Mouse (Mus musculus) liver, embryonic 16.5 days (tissue): ENCODE data around the gene Dstyk. TPM values are rescaled to one million over a fixed set of nuclear protein-coding genes. Genes with fewer than 3 reads are reported as not detected.

Experiments
- ATAC-seq: fragments of 200-750 bp; cut with Nextera tagmentation; 2 replicates; pipeline ENCODE4 v1.8.0; 2017; ENCODE audit warnings: low read depth, mild to moderate bottlenecking, moderate number of reproducible peaks, moderate library complexity
- H3K27ac ChIP-seq: fragments of 300-500 bp; sonication (generic); 2 replicates; pipeline ENCODE4 v1.5.1; 2014; ENCODE audit warnings: mild to moderate bottlenecking, low read length
- H3K27me3 ChIP-seq: fragments of 300-500 bp; sonication (generic); 2 replicates; pipeline ENCODE4 v1.6.1; 2014; ENCODE audit warnings: low read depth, low read length, mixed read lengths; ENCODE audit not compliant: control insufficient read depth, insufficient read depth
- H3K36me3 ChIP-seq: fragments of 300-500 bp; sonication (generic); 2 replicates; pipeline ENCODE4 v1.6.1; 2014; ENCODE audit warnings: mild to moderate bottlenecking; ENCODE audit not compliant: control insufficient read depth, insufficient read depth
- H3K4me1 ChIP-seq: fragments of 300-500 bp; sonication (generic); 2 replicates; pipeline ENCODE4 v1.6.1; 2014; ENCODE audit warnings: low read depth, low read length, mixed read lengths; ENCODE audit not compliant: control insufficient read depth
- H3K4me2 ChIP-seq: fragments of 300-500 bp; sonication (generic); 2 replicates; pipeline ENCODE4 v1.6.1; 2014; ENCODE audit warnings: low read depth, low read length, mixed read lengths
- H3K4me3 ChIP-seq: fragments of 300-500 bp; sonication (generic); 2 replicates; pipeline ENCODE4 v1.5.1; 2014; ENCODE audit warnings: low read depth, mild to moderate bottlenecking, low read length
- H3K9ac ChIP-seq: fragments of 300-500 bp; sonication (generic); 2 replicates; pipeline ENCODE4 v1.6.1; 2014; ENCODE audit warnings: low read depth, low read length
- H3K9me3 ChIP-seq: fragments of 300-500 bp; sonication (generic); replicated peaks from 2 replicates; pipeline ENCODE4 v1.6.1; 2016; ENCODE audit warnings: low read length; ENCODE audit not compliant: control insufficient read depth
- WGBS: fragments of 180-500 bp; shearing (Covaris S2); extraction: QIAGEN DNeasy Blood & Tissue Kit; methylation state at CpG from one replicate; pipeline ENCODE4 v1.1.7; 2014; ENCODE audit not compliant: insufficient replicate concordance; 5-methylcytosine and 5-hydroxymethylcytosine counted together
- polyA plus RNA-seq: library from polyadenylated mRNA; unstranded; fragments of >200 nt; fragmentation: Nextera tagmentation; extraction: Ambion mirVana; gene quantifications from 2 replicates; pipeline ENCODE4 v1.2.1, GENCODE M21; 2015

Gene Dstyk
- polyA plus RNA-seq, 1 experiment from 2014 or later, result 5.0 TPM

- Histone ChIP-seq H3K27ac (no peak overlapping the region), H3K9ac (no peak overlapping the region), H3K4me2 (no peak overlapping the region), H3K4me1 (peaks cover 22% of the 10 kb centered on the region), H3K4me3 (no peak overlapping the region), H3K36me3 (no peaks in the 10 kb centered on the region), H3K27me3 (no peaks in the 10 kb centered on the region), H3K9me3 (no peaks in the 10 kb centered on the region)
- no peak for ATAC-seq
- 63% methylated on average over 1 of the region's 1 CpGs for WGBS
These were observed 57.1 kb downstream of the Dstyk start for GRCm38 (mm10) chr1:132474496-132474895.

DNA sequence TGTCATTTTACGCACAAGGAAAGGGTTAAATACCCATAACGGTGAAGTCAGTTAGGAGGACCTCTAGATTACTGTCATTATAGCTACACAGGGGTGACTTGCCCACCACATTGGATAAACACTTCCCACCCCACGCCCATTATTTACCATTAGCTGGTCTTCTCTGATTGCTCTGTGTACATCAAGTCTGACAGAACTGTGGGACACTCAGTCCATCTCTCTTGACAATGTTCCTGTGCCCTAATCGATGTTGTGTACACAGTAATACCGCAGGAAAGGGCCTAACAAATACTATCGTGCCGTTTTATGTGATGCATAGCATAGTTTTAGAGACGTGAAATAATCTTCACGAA lies 59.2 kb downstream of the Dstyk start:
- Histone ChIP-seq H3K9ac (peak overlapping the region; percentile 83), H3K4me2 (peak overlapping the region; percentile 65), H3K9me3 (no peaks in the 10 kb centered on the region), H3K4me3 (peak overlapping the region; percentile 89), H3K4me1 (peaks cover 27% of the 10 kb centered on the region), H3K27me3 (no peaks in the 10 kb centered on the region), H3K36me3 (no peaks in the 10 kb centered on the region), H3K27ac (peak overlapping the region; percentile 81)
- WGBS, result 2% methylated on average over 9 of the region's 9 CpGs
- peak; percentile 62 for ATAC-seq

GRCm38 (mm10) chr1:132476928-132477691 lies 59.8 kb downstream of the Dstyk start, which contains the start of gene Rbbp5:
TSS of gene Rbbp5 (plus strand) at chr1:132477365.
- Histone ChIP-seq H3K4me2 (peak within 1 kb of the TSS; percentile 65), H3K27ac (peak within 1 kb of the TSS; percentile 81), H3K9me3 (no peaks in the 10 kb centered on the region), H3K36me3 (no peaks in the 10 kb centered on the region), H3K4me1 (peaks cover 27% of the 10 kb centered on the region), H3K9ac (peak within 1 kb of the TSS; percentile 83), H3K4me3 (peak within 1 kb of the TSS; percentile 89), H3K27me3 (no peaks in the 10 kb centered on the region)
- under 1% methylated on average over 43 of the region's 43 CpGs for WGBS
- ATAC-seq, result peak; percentile 92

GRCm38 (mm10) chr1:132479438-132479837 lies 62.1 kb downstream of the Dstyk start:
- H3K9ac ChIP-seq, result no peak overlapping the region
- no peak overlapping the region for H3K27ac ChIP-seq
- H3K4me3 ChIP-seq, result no peak overlapping the region
- no peaks in the 10 kb centered on the region for H3K27me3 ChIP-seq
- no peak for ATAC-seq
- no peaks in the 10 kb centered on the region for H3K36me3 ChIP-seq
- H3K4me2 ChIP-seq, result no peak overlapping the region
- no peaks in the 10 kb centered on the region for H3K9me3 ChIP-seq
- 79% methylated on average over 1 of the region's 1 CpGs for WGBS
- peaks cover 32% of the 10 kb centered on the region for H3K4me1 ChIP-seq

DNA sequence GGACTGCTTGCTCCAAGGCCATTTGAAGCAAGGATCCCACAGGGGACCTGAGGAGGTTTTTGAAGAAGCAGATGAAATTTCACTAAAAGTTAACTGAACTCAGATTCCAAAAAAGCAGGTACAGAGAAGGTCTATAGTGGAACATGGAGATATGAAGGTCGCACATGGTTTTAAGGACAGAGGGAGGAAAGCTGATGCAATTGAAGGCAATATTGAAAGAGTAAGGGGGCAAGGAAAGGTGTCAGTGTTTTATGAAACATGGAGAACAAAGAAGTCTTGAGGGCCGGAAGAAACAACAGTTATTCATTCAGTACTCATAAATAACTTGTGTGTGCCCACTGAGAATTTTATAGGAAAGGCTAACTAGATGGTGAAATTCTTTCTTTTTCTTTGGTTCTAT lies 64.3 kb downstream of the Dstyk start:
- Histone ChIP-seq H3K27me3 (no peaks in the 10 kb centered on the region), H3K4me2 (no peak overlapping the region), H3K9me3 (no peaks in the 10 kb centered on the region), H3K4me3 (no peak overlapping the region), H3K27ac (no peak overlapping the region), H3K9ac (no peak overlapping the region), H3K36me3 (no peaks in the 10 kb centered on the region), H3K4me1 (peaks cover 26% of the 10 kb centered on the region)
- ATAC-seq, result no peak
- 77% methylated on average over 2 of the region's 2 CpGs for WGBS

- Histone ChIP-seq H3K27me3 (no peaks in the 10 kb centered on the region), H3K9me3 (no peaks in the 10 kb centered on the region), H3K4me1 (peaks cover 20% of the 10 kb centered on the region), H3K36me3 (no peaks in the 10 kb centered on the region), H3K4me3 (no peak overlapping the region), H3K4me2 (no peak overlapping the region), H3K27ac (no peak overlapping the region), H3K9ac (no peak overlapping the region)
- ATAC-seq, result no peak
- WGBS, result 73% methylated on average over 3 of the region's 3 CpGs
These were observed 65.9 kb downstream of the Dstyk start for GRCm38 (mm10) chr1:132483234-132483633.

GRCm38 (mm10) chr1:132483759-132484158 lies 66.4 kb downstream of the Dstyk start:
- WGBS, result 77% methylated on average over 6 of the region's 6 CpGs
- no peak for ATAC-seq
- Histone ChIP-seq H3K4me3 (no peak overlapping the region), H3K9me3 (no peaks in the 10 kb centered on the region), H3K4me2 (no peak overlapping the region), H3K9ac (no peak overlapping the region), H3K27ac (no peak overlapping the region), H3K4me1 (peaks cover 15% of the 10 kb centered on the region), H3K27me3 (no peaks in the 10 kb centered on the region), H3K36me3 (no peaks in the 10 kb centered on the region)

GRCm38 (mm10) chr1:132500535-132500934 lies 83.2 kb downstream of the Dstyk start:
- H3K27me3 ChIP-seq, result no peaks in the 10 kb centered on the region
- ATAC-seq, result no peak
- no peak overlapping the region for H3K4me2 ChIP-seq
- H3K9ac ChIP-seq, result no peak overlapping the region
- no peak overlapping the region for H3K27ac ChIP-seq
- 86% methylated on average over 2 of the region's 2 CpGs for WGBS
- H3K4me1 ChIP-seq, result no peaks in the 10 kb centered on the region
- H3K4me3 ChIP-seq, result no peak overlapping the region
- H3K9me3 ChIP-seq, result no peaks in the 10 kb centered on the region
- peaks cover 43% of the 10 kb centered on the region for H3K36me3 ChIP-seq

DNA sequence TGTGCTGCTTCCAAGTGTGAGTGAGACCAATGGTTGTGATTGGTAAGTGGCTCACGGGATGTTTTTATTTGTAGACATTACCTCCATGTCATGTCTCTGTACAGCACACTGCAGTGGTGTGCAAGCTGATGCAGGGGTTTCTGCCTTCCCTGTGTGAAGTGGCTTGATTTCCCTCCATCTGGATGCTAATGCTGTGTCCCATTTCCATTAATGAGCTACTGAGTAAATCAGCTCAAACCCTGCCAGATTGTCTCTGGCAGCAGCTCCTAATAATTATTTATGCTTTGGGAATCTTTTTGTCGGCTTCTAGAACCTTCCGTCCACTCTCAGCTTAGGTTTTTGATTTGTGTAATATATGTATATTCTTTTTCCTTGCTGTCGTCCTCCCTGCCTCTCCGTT lies 87.8 kb downstream of the Dstyk start:
- Histone ChIP-seq H3K27ac (no peak overlapping the region), H3K27me3 (no peaks in the 10 kb centered on the region), H3K9ac (no peak overlapping the region), H3K9me3 (no peaks in the 10 kb centered on the region), H3K4me1 (no peaks in the 10 kb centered on the region), H3K4me3 (no peak overlapping the region), H3K4me2 (no peak overlapping the region), H3K36me3 (peaks cover 26% of the 10 kb centered on the region)
- no peak for ATAC-seq
- 87% methylated on average over 5 of the region's 5 CpGs for WGBS
